Mouse (Mus musculus): ENCODE data around the gene Olfr960. TPM values are rescaled to one million over a fixed set of nuclear protein-coding genes. Genes with fewer than 3 reads are reported as not detected.

Gene Olfr960
- polyA plus RNA-seq, 1 experiment from 2014 or later, result not detected

DNA sequence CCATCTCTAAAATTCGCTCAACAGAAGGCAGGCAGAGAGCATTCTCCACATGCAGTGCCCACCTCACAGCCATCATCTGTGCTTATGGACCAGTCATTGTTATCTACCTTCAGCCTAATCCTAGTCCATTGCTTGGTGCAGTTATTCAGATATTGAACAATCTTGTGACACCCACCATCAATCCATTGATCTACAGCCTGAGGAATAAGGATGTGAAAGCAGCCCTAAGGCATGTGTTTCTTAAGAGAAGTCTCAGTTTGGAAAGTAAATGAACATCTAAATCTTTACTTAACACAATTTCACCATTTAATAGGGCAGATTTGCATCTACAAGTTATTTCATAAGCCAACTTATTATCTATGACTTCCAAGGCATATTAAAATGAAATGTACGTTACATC, 48.5 kb downstream of the Olfr960 start:
- WGBS, result 69% methylated on average over 2 of the region's 2 CpGs

More for the DNA sequence above, 48.5 kb downstream of the Olfr960 start:
- no peaks in the 10 kb centered on the region for H3K4me1 ChIP-seq (replicated peaks; ENCODE audit: control insufficient read depth, insufficient read depth, low read length)
- H3K36me3 ChIP-seq (ENCODE audit: control insufficient read depth, insufficient read depth, low read length), result no peaks in the 10 kb centered on the region
- no peaks in the 10 kb centered on the region for H3K27me3 ChIP-seq (replicated peaks; ENCODE audit: control insufficient read depth, insufficient read depth, low read length)
- ATAC-seq (replicated peaks; ENCODE audit: low FRiP score) (no peak), DNase-seq (ENCODE audit: low spot score) (no peak)
- H3K4me3 ChIP-seq (ENCODE audit: low read depth, low read length), result no peak overlapping the region
- no peak overlapping the region for H3K27ac ChIP-seq (ENCODE audit: low read depth, low read length)
- no peak overlapping the region for H3K4me2 ChIP-seq
- no peaks in the 10 kb centered on the region for H3K9me3 ChIP-seq (ENCODE audit: control insufficient read depth, low read length)
- no peak overlapping the region for H3K9ac ChIP-seq (ENCODE audit: low read depth, low read length)

Other genes starting within 250 kb of the Olfr960 start
- gene Olfr951, start 234.0 kb upstream of the Olfr960 start, polyA plus RNA-seq (2014; fragmentation: Nextera tagmentation; extraction: Ambion mirVana), result not detected in 2 replicates
- not detected in 2 replicates for gene Olfr952, start 194.2 kb upstream of the Olfr960 start, polyA plus RNA-seq (2014; fragmentation: Nextera tagmentation; extraction: Ambion mirVana)
- gene Olfr954, start 164.7 kb upstream of the Olfr960 start, polyA plus RNA-seq (2014; fragmentation: Nextera tagmentation; extraction: Ambion mirVana), result not detected in 2 replicates
- gene Olfr955, start 149.4 kb upstream of the Olfr960 start, polyA plus RNA-seq (2014; fragmentation: Nextera tagmentation; extraction: Ambion mirVana), result not detected in 2 replicates
- not detected in 2 replicates for gene Olfr44, start 127.4 kb upstream of the Olfr960 start, polyA plus RNA-seq (2014; fragmentation: Nextera tagmentation; extraction: Ambion mirVana)
- not detected in 2 replicates for gene Olfr957, start 105.6 kb upstream of the Olfr960 start, polyA plus RNA-seq (2014; fragmentation: Nextera tagmentation; extraction: Ambion mirVana)
- not detected in 2 replicates for gene Olfr958, start 67.3 kb upstream of the Olfr960 start, polyA plus RNA-seq (2014; fragmentation: Nextera tagmentation; extraction: Ambion mirVana)
- not detected in 2 replicates for gene Olfr959, start 45.8 kb upstream of the Olfr960 start, polyA plus RNA-seq (2014; fragmentation: Nextera tagmentation; extraction: Ambion mirVana)
- gene AW551984, start 17.0 kb upstream of the Olfr960 start, polyA plus RNA-seq (2014; fragmentation: Nextera tagmentation; extraction: Ambion mirVana), result 10.6 and 13.7 TPM in 2 replicates
- gene Olfr148, start 10.7 kb upstream of the Olfr960 start, polyA plus RNA-seq (2014; fragmentation: Nextera tagmentation; extraction: Ambion mirVana), result not detected in 2 replicates
- gene Olfr961, start 23.7 kb downstream of the Olfr960 start, polyA plus RNA-seq (2014; fragmentation: Nextera tagmentation; extraction: Ambion mirVana), result not detected in 2 replicates
- gene Olfr963, start 45.8 kb downstream of the Olfr960 start, polyA plus RNA-seq (2014; fragmentation: Nextera tagmentation; extraction: Ambion mirVana), result not detected in 2 replicates
- gene Olfr149, start 85.7 kb downstream of the Olfr960 start, polyA plus RNA-seq (2014; fragmentation: Nextera tagmentation; extraction: Ambion mirVana), result not detected in 2 replicates
- not detected in 2 replicates for gene Olfr965, start 90.0 kb downstream of the Olfr960 start, polyA plus RNA-seq (2014; fragmentation: Nextera tagmentation; extraction: Ambion mirVana)
- gene Olfr150, start 109.6 kb downstream of the Olfr960 start, polyA plus RNA-seq (2014; fragmentation: Nextera tagmentation; extraction: Ambion mirVana), result not detected in 2 replicates
- gene Olfr967, start 124.9 kb downstream of the Olfr960 start, polyA plus RNA-seq (2014; fragmentation: Nextera tagmentation; extraction: Ambion mirVana), result not detected in 2 replicates
- not detected in 2 replicates for gene Olfr968, start 161.9 kb downstream of the Olfr960 start, polyA plus RNA-seq (2014; fragmentation: Nextera tagmentation; extraction: Ambion mirVana)
- not detected in 2 replicates for gene Olfr969, start 169.6 kb downstream of the Olfr960 start, polyA plus RNA-seq (2014; fragmentation: Nextera tagmentation; extraction: Ambion mirVana)
- not detected in 2 replicates for gene Olfr970, start 187.5 kb downstream of the Olfr960 start, polyA plus RNA-seq (2014; fragmentation: Nextera tagmentation; extraction: Ambion mirVana)
- not detected in 2 replicates for gene Olfr971, start 215.5 kb downstream of the Olfr960 start, polyA plus RNA-seq (2014; fragmentation: Nextera tagmentation; extraction: Ambion mirVana)
- gene Olfr972, start 245.0 kb downstream of the Olfr960 start, polyA plus RNA-seq (2014; fragmentation: Nextera tagmentation; extraction: Ambion mirVana), result not detected in 2 replicates